ENCODE assay signal across 9 mouse cellular contexts in genomic region chr4:153484392-153484791, GRCm38 (mm10). TPM values are rescaled to one million over a fixed set of nuclear protein-coding genes. Genes with fewer than 3 reads are reported as not detected.
DNase-seq lines count a peak whose midpoint lies in the region; ATAC-seq and TF ChIP-seq lines count a peak whose summit lies in the region.
"Had no signal": no experiment of that assay in that cellular context is flagged by ENCODE, and none has a peak within 500 bp of the region (broad histone marks: within the 10 kb centered on the region; RNA-seq: fewer than 3 reads in every experiment).

No protein-coding gene starts in this region.

- 0 out of 2 replicates have a peak, but pooled peaks have one; percentile 11 for ATAC-seq in forebrain, embryonic 16.5 days
- no peak for ATAC-seq in hindbrain, embryonic 15.5 days (ENCODE audit: low FRiP score, low read depth)

- peak; percentile 80 for TF ChIP-seq CTCF in cerebellum, adult 2 months (IDR thresholded peaks at IDR 0.05; ENCODE audit: borderline replicate concordance, insufficient read depth, low read depth, low read length)

- DNase-seq in adrenal gland, adult (ENCODE audit: inconsistent age in 2 of 2, low spot score in 1 of 2), result peak; percentile 74 to 93
- DNase-seq in cerebellum, adult 2 months, result peak; percentile 68 to 80
- peak; percentile 71 to 73 for DNase-seq in layer of hippocampus, postnatal 14 days (ENCODE audit: low spot score in 2 of 2)
- peak; percentile 24 for DNase-seq in lung, postnatal 25 days (ENCODE audit: low spot score)
- DNase-seq in right cerebral cortex, adult 2 months (ENCODE audit: low spot score in 2 of 2), result peak; percentile 86 to 91
- DNase-seq in spleen, adult 12 weeks (ENCODE audit: low spot score), result no peak

- no peak overlapping the region for H3K9ac ChIP-seq in forebrain, embryonic 16.5 days (replicated peaks; ENCODE audit: low read depth, low read length)
- H3K9ac ChIP-seq in hindbrain, embryonic 15.5 days, result no peak overlapping the region

- no peak for TF ChIP-seq POLR2A in cerebellum, adult 2 months (IDR thresholded peaks at IDR 0.05; ENCODE audit: borderline replicate concordance, insufficient read depth, low read length)

- no peaks in the 10 kb centered on the region for H3K9me3 ChIP-seq in forebrain, embryonic 16.5 days (ENCODE audit: control insufficient read depth, low read length)
- no peaks in the 10 kb centered on the region for H3K9me3 ChIP-seq in hindbrain, embryonic 15.5 days

- H3K4me1 ChIP-seq in cerebellum, adult 2 months (ENCODE audit: control insufficient read depth, insufficient read depth, low read length), result no peaks in the 10 kb centered on the region
- H3K4me1 ChIP-seq in forebrain, embryonic 16.5 days (replicated peaks; ENCODE audit: control insufficient read depth, insufficient read depth, low read length), result peaks cover 50% of the 10 kb centered on the region
- H3K4me1 ChIP-seq in hindbrain, embryonic 15.5 days (replicated peaks), result peaks cover 56% of the 10 kb centered on the region

- no peak overlapping the region for H3K27ac ChIP-seq in cerebellum, adult 2 months (ENCODE audit: insufficient read depth, low read length)
- no peak overlapping the region for H3K27ac ChIP-seq in forebrain, embryonic 16.5 days (ENCODE audit: low read length)
- no peak overlapping the region for H3K27ac ChIP-seq in hindbrain, embryonic 15.5 days (replicated peaks)
- H3K27ac ChIP-seq: macrophage had no signal

- H3K4me3 ChIP-seq in cerebellum, adult 2 months (replicated peaks; ENCODE audit: insufficient read depth, low read depth, low read length), result no peak overlapping the region
- H3K4me3 ChIP-seq in forebrain, embryonic 16.5 days (replicated peaks; ENCODE audit: low read length), result no peak overlapping the region
- H3K4me3 ChIP-seq in hindbrain, embryonic 15.5 days, result peak overlapping the region; percentile 70

- no peaks in the 10 kb centered on the region for H3K36me3 ChIP-seq in forebrain, embryonic 16.5 days (ENCODE audit: control insufficient read depth, insufficient read depth)
- H3K36me3 ChIP-seq in hindbrain, embryonic 15.5 days, result no peaks in the 10 kb centered on the region

- peak overlapping the region; percentile 10; the same call in 1 of the 2 replicates for H3K4me2 ChIP-seq in forebrain, embryonic 16.5 days (ENCODE audit: low read length)
- peak overlapping the region; percentile 86 for H3K4me2 ChIP-seq in hindbrain, embryonic 15.5 days

- WGBS in cerebellum, adult 2 months, result 2% methylated on average over 7 of the region's 7 CpGs
- under 1% methylated on average over 7 of the region's 7 CpGs for WGBS in forebrain, embryonic 16.5 days
- WGBS in hindbrain, embryonic 15.5 days, result 1% methylated on average over 7 of the region's 7 CpGs

- peaks cover 1% of the 10 kb centered on the region; the same call in 1 of the 2 replicates for H3K27me3 ChIP-seq in cerebellum, adult 2 months (ENCODE audit: control insufficient read depth, insufficient read depth, low read length)
- H3K27me3 ChIP-seq in forebrain, embryonic 16.5 days (replicated peaks; ENCODE audit: control insufficient read depth, insufficient read depth, low read length), result peaks cover 13% of the 10 kb centered on the region
- no peaks in the 10 kb centered on the region for H3K27me3 ChIP-seq in hindbrain, embryonic 15.5 days

RNA-seq across cellular contexts. Expression of gene Ajap1, which starts 1.8 kb away (rescaled TPM):
- polyA plus RNA-seq in cerebellum, adult 2 months (2012; rRNA removed), result 18.6 and 19.1 TPM in 2 replicates
- polyA plus RNA-seq in forebrain, embryonic 16.5 days (2015; fragmentation: Nextera tagmentation; extraction: Ambion mirVana), result 3.2 and 4.5 TPM in 2 replicates
- 12.9 and 15.4 TPM in 2 replicates for polyA plus RNA-seq in hindbrain, embryonic 15.5 days (2015; fragmentation: Nextera tagmentation; extraction: Ambion mirVana)
- 10 to 100 TPM; 34.3 to 35.5 TPM for total RNA-seq in layer of hippocampus, postnatal 14 days (2021)
- polyA plus RNA-seq: macrophage had no signal
